Mouse (Mus musculus): Measurements from ENCODE around the gene Srrm2.
A peak's percentile ranks its signal among the peaks of the same experiment; 100 is the strongest.

Srrm2 gene

DNA sequence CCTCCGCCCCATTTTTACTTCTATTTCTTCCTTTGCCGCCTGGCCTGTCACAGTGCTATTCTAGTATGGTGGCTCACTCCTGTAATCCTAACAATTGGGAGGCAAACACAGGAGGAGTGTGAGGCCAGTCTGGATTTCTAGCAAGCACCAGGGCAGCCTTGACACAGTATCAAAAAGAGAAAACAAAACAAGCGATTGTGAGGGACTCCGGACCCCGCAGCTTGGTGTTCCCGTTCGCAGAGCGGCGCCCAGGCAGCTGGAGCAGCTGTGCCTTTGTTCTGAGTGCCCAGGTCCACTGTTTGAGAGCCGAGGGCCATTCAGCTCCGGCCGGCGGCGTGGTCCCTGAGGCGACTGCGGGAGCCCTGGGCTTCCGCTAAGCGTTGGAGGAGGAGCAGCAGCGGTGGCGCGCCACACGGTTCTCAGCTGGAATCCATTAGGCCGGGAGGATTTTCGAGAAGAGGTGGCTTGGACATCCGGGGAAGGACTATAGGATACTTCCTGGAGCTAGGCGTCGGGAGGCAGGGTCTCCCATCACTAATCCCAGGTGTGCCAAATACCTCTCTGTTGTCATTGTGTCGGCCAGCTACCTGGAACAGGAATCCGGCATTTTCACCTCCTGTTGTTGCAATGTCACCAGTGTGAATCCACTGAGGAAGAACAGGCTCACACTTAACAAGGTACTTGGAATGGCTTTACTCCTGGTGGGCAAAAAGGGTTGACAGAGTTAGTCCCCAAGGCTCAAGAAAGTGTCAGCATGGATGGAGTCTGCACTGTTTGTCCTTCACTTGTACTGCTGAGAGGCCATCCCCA, at the start of gene Srrm2:
Srrm2 (plus strand) TSS at position 264 of the 810 bp plus-strand sequence.
- peak; percentile 83 for DNase-seq (ENCODE audit: low spot score)

DNA sequence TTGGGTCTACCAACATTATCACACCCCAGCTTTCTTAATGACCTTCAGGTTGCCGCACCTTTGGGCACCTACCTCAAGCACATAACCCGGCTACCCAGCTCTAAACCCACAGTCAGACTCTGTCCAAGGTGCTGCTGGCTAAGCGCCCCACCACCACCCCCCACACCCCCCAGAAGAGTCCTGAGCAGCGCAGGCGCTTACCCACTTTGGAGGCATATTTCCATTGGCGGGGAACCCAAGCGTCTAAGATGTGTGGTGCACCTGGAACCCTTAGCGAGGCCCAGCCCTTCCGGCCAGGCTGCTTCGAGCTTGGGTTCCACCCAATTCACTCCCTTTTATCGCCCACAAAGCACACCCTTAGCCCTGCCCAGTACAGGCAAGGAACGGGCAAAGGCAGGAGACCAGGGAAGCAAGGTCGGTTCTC, 49.7 kb upstream of the Srrm2 start, which contains the start of gene Paqr4:
Paqr4 (minus strand) TSS at position 270 of the 424 bp plus-strand sequence.
- no peak for DNase-seq (ENCODE audit: low spot score)

DNA sequence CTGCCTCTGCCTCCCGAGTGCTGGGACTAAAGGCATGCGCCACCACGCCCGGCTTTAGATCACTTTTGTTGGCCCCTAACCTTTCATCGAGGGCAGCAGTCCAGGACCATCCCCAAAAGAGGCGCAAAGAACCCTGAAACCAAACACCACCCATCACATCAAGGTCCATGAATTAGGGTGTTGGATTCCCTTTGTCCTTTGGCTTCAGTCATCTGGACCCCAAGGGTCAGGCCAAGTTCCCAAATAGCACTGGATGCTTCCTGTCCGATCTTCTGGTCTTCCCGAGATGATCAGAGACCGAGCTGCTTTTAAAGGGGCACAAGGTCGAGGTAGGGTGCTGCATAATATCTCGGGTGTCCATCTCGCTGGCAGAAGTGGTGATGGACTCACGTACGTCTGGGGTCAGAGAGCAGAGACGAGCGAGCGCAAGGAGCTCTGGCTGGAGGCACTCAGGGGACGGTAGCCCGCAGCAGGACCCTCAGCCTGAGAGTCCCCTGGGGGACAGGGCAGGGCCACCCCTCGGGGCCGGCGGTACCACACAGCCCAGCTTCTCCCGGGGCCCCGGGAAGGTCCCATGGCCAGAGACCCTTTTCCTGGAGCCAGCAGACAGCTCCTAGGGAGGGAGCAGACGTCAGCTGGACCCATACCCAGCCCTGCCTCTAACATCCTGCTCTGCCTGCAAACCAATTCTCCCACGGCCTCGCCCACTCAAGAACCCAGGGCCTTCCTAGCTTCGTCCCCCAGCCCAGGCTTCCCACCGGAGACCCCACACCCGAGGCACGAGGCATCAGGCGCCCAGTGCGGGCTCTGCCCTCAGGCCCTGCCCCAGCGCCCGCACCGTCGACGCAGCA, 48.7 kb upstream of the Srrm2 start:
- DNase-seq (ENCODE audit: low spot score): no peak

GRCm38 (mm10) chr17:23742210-23742793, 48.0 kb upstream of the Srrm2 start:
- no peak for DNase-seq (ENCODE audit: low spot score)

DNA sequence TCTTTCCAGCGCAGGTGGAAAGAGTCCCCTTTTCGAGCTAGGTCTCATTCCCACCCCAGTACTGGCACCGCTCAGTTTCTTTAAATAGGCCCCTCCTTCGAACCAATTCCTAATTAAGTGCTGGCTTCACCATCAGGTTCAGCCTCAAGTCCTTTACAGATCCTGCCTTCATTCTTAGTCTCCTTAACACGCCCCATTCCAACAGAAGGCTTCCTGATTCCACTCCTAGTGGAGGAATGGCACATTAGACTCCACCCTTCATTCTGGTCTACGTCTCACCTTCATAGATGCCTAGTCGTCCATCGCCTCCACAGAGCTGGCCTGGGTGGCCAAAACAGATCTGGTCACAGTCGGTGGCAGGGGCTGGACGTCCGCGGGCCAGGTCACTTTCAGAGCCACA, 47.4 kb upstream of the Srrm2 start:
- no peak for DNase-seq (ENCODE audit: low spot score)

DNA sequence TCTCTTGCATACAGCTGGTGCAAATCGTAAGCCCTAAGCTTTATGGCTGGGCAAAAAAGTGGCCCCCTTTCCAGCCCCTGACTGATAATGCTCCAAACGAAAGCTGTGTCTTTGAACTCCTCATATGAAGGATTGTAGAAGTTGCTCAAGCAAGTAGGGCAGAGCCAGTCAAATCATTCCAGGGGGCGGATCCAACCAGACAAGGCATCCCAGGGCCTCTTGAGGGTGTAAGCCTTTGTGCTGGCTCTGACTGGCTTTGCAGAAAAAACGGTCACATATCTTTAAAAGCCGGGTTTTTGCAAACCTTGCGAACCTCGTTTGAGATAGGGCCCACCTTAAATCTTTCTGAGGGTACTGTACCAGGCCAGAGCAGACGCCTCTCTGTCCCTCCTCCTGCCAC, 46.3 kb upstream of the Srrm2 start:
- peak; percentile 29 for DNase-seq (ENCODE audit: low spot score)

- no peak for DNase-seq (ENCODE audit: low spot score)
These were observed 45.7 kb upstream of the Srrm2 start for GRCm38 (mm10) chr17:23744651-23745050.

DNA sequence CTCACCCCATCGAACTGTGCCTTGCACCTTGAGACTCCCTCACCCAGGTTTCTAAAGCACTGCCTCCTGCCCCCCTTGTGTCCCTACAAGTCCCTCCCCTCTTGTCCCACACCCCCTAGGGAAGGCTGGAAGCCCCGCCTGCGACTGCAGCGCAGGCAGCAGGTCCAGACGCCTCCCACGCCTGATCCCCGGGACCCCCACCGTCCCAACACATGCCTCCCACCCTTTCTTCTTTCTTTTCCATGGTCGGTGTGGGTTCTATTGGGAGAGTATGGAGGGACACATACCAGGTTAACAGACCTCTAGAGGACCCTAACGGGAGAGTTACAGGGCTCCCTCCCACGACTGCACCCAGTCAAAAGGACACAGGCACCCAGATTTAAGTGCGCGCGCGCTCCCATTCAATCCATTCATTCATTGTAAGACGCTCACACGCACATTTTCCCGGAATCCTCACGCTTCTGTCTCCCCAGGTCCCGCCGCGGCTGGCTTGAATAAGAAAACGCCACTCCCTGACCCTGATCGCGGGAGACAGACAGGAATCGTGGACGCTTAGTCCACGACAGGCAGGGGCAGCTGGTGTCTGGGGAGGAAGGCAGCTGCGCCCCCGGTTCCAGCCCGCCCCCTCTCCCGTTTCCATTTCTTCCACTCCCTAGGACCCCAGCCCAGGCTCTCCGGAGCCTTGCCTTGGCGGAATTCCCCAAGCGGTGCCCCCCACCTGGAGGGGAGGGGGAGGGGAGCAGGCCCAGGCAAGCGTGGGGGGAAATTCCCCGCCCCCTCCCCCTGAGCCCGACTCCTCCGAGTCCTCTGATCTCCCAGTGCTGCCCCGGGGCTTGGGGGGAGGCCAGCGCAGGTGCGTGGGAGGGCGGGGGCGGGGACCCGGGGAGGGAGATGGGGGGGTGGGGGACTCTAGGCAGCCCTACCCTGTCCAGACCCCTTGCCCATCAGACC, 44.8 kb upstream of the Srrm2 start, which contains the start of gene Kremen2:
Kremen2 (minus strand) TSS at position 533 of the 951 bp plus-strand sequence.
- DNase-seq (ENCODE audit: low spot score): peak; percentile 35

- peak; percentile 34 for DNase-seq (ENCODE audit: low spot score)
These were observed 44.0 kb upstream of the Srrm2 start for GRCm38 (mm10) chr17:23746311-23746710.

DNA sequence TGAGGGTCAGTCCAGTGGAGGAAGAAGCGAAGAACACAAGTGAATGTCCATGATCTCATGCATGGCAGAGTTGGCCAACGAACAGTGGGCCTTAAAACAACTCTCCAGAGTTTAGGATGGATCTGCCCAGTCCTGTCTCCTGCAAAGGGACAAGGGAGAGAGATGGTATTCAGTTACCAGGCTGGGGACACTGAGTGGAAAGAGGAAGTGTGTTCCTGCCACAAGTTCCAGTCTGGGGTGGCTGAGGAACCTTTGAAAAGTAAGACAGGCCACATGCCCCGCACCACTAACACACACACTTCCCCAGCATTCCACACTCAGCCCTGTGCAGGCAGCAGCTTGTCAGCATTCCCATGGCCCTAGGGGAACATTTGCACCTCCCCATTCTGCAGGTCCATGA, 43.6 kb upstream of the Srrm2 start:
- DNase-seq (ENCODE audit: low spot score): no peak

DNA sequence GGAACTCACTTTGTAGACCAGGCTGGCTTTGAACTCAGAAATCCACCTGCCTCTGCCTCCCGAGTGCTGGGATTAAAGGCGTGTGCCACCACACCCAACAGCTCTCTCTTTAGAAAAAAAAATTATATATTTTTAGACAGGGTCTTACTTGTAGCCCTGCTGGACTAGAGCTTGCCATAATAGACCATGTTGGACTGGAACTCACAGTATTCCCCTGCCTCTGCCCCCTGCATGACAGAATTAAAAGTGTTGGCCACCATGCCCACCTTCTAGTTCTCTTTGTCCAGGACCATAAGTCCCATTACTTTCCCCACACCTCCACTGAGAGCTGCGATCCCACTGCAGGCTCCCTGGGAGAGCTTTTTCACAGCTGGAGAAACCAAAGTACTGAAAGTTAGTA, 42.9 kb upstream of the Srrm2 start:
- no peak for DNase-seq (ENCODE audit: low spot score)

DNA sequence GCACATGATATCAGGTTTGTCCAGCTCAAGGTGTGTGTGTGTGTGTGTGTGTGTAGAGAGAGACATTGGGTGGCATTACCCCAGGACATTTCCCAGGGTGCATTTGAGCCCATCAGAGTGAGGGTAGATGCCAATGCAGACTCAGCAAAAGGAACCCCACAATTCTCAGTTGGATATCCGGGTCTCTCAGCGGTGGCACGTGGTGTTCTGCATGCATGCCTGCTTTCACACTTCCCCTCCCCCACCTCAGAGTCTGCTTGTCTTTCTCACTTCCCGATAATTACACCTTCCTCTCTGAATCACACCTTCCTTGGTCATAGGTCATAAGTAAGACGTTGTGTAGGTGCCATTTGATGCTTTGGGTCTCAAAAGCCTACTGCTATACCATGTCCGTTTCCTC, 42.3 kb upstream of the Srrm2 start:
- DNase-seq (ENCODE audit: low spot score): no peak

DNA sequence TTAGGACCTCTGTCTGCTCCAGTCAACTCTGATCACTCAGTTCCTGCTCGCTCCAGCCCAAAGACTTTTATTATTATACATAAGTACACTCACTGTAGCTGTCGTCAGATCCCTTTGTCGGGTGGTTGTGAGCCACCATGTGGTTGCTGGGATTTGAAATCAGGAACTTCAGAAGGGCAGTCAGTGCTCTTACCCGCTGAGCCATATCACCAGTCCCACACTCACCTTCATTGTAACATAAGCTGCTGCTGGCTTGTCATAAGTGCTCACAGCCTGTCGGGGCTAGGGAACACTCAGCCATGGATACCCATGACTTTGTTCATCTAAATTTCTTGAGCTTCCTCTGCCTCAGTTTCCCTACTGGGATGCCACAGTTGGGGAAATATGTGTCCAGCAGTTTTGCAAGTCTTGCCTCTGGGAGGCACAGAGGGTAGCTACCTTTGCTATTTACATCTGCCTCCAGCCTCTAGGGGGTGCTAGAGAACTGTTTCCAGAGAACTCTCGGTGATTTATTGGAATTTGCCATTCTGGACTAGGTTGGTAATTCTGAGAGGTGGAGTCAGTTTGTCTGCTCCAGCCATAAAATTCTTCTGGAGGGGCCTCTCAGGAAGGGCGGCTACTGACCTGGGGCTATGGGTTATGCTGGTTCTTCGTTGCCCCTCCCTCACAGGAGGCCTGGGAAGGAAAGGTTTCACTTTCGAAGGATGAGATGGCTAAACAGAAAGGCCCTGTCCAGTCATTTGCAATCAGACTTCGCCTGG, 41.5 kb upstream of the Srrm2 start:
- DNase-seq (ENCODE audit: low spot score): peak; percentile 91

- DNase-seq (ENCODE audit: low spot score): no peak
These were observed 40.7 kb upstream of the Srrm2 start for GRCm38 (mm10) chr17:23749400-23750191.

- no peak for DNase-seq (ENCODE audit: low spot score)
These were observed 34.6 kb upstream of the Srrm2 start for GRCm38 (mm10) chr17:23755689-23756088.

GRCm38 (mm10) chr17:23757581-23757980, 32.8 kb upstream of the Srrm2 start:
- DNase-seq (ENCODE audit: low spot score): no peak

GRCm38 (mm10) chr17:23758801-23759200, 31.5 kb upstream of the Srrm2 start:
- no peak for DNase-seq (ENCODE audit: low spot score)

GRCm38 (mm10) chr17:23760231-23760630, 30.1 kb upstream of the Srrm2 start:
- no peak for DNase-seq (ENCODE audit: low spot score)

GRCm38 (mm10) chr17:23761155-23761554, 29.2 kb upstream of the Srrm2 start:
- no peak for DNase-seq (ENCODE audit: low spot score)

GRCm38 (mm10) chr17:23762976-23763375, 27.4 kb upstream of the Srrm2 start:
- DNase-seq (ENCODE audit: low spot score): no peak
